Mouse (Mus musculus): ENCODE measurements around the gene Pcsk6. TPM values are rescaled to one million over a fixed set of nuclear protein-coding genes. Genes with fewer than 3 reads are reported as not detected.

Pcsk6 gene
- polyA plus RNA-seq, 1 experiment: 52.0 TPM

DNA sequence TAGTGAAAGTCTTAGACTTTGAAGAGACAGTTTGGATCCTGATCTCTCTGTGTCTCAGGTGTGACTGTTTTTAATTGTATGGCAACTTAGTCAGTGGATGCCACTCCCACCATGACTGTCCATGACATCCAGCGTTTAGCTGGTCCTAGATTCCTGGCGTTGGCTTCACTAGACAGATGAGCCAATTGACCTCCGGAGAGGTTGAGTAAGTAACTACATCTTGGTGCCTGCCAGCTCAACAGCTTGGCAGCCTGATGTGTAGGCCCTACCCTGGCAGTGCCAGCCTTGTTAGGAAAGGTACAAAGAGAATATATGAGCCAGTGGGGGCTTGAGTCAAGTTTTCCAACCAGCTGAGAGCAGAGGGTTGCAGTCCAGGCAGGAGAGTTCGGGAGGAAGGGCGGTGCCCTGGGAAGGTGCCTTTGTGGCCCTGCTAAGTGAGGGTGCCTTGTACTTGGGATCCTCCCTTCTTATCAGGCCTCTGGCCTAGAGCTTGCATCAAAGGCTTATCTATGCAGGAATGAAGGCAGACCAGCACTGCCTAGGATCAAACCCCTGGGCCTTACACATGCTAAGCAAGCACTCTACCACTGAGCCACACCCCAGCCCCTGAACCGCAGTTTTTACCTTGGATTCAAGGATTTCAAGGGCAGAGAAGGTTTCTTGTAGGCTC is 11.8 kb downstream of the Pcsk6 start:
- no peak overlapping the region for H3K27ac ChIP-seq (ENCODE audit: insufficient read depth, low read length)
- no peaks in the 10 kb centered on the region for H3K27me3 ChIP-seq (ENCODE audit: control insufficient read depth, insufficient read depth, low read length)
- no peak for TF ChIP-seq POLR2A (IDR thresholded peaks at IDR 0.05; ENCODE audit: borderline replicate concordance, insufficient read depth, low read length)
- no peak for TF ChIP-seq CTCF (IDR thresholded peaks at IDR 0.05; ENCODE audit: borderline replicate concordance, insufficient read depth, low read depth, low read length)
- no peak for DNase-seq
- WGBS: 67% methylated on average over 6 of the region's 6 CpGs
- H3K4me3 ChIP-seq (replicated peaks; ENCODE audit: insufficient read depth, low read depth, low read length): no peak overlapping the region
- no peaks in the 10 kb centered on the region; the same call in 1 of the 2 replicates for H3K4me1 ChIP-seq (ENCODE audit: control insufficient read depth, insufficient read depth, low read length)

DNA sequence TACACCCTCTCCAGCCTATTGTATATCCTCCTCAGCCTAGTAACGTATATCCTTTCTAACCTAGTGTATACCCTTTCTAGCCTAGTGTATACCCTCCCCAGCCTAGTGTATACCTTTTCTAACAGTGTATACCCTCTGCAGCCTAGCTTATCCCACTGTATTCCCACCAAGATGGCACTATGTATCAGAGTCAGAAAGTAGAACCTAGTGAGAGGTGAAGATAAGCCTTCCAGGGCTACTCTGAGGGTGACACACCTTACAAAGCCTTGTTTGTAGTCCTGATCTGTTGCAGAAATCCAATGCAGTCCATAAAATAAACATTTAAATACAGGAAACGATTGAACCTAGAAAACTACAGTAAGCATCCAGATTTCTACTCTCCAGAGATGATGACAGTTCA is 12.4 kb downstream of the Pcsk6 start:
- Histone ChIP-seq H3K27me3 (ENCODE audit: control insufficient read depth, insufficient read depth, low read length) (no peaks in the 10 kb centered on the region), H3K27ac (ENCODE audit: insufficient read depth, low read length) (no peak overlapping the region), H3K4me1 (ENCODE audit: control insufficient read depth, insufficient read depth, low read length) (no peaks in the 10 kb centered on the region; the same call in 1 of the 2 replicates), H3K4me3 (replicated peaks; ENCODE audit: insufficient read depth, low read depth, low read length) (no peak overlapping the region)
- WGBS: 92% methylated on average over 2 of the region's 2 CpGs
- no peak for TF ChIP-seq POLR2A (IDR thresholded peaks at IDR 0.05; ENCODE audit: borderline replicate concordance, insufficient read depth, low read length)
- no peak for TF ChIP-seq CTCF (IDR thresholded peaks at IDR 0.05; ENCODE audit: borderline replicate concordance, insufficient read depth, low read depth, low read length)
- DNase-seq: no peak

DNA sequence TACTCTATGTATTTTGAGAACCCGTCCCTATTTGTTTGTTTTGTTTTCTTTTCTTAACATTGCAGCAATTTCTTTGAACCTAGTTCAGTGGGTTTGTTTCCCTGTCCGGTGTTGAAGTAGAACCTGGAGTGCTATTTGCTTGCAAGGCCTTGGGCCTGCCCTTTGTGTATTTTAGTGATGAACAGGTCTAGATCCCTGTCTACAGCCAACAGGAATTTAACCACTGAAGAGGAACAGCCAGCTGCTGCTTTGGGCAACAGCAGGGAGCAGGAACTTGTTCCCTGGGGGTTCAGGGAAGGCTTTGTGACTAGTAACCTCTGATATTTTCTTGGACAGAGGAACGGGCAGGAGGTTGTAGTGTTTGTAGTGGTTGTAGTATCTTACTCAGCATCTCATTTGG is 15.1 kb downstream of the Pcsk6 start:
- no peak for DNase-seq
- Histone ChIP-seq H3K27ac (ENCODE audit: insufficient read depth, low read length) (no peak overlapping the region), H3K4me3 (replicated peaks; ENCODE audit: insufficient read depth, low read depth, low read length) (no peak overlapping the region), H3K27me3 (ENCODE audit: control insufficient read depth, insufficient read depth, low read length) (no peaks in the 10 kb centered on the region; the same call in 1 of the 2 replicates), H3K4me1 (ENCODE audit: control insufficient read depth, insufficient read depth, low read length) (no peaks in the 10 kb centered on the region)
- 75% methylated on average over 3 of the region's 3 CpGs for WGBS
- no peak for TF ChIP-seq POLR2A (IDR thresholded peaks at IDR 0.05; ENCODE audit: borderline replicate concordance, insufficient read depth, low read length)
- no peak for TF ChIP-seq CTCF (IDR thresholded peaks at IDR 0.05; ENCODE audit: borderline replicate concordance, insufficient read depth, low read depth, low read length)

DNA sequence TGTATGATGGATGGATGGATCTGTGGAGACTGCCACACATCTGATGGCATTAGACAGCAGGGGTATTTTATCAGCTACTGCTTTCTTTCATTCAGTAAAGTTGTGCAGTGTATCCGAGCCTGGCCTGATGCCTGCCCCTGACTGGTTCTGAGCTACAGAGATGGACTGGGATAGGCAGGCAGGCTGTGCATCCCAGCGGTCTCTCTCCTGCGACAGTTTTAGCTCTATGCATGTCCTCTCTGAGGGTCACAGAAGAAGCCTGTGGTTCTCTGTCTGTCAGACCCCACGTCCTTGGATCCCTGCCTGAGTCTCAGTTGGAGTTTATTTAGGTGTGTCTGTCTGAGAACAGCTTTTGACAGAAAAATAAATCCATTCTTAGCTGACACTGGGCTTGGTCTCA is 16.7 kb downstream of the Pcsk6 start:
- H3K27me3 ChIP-seq (ENCODE audit: control insufficient read depth, insufficient read depth, low read length): no peaks in the 10 kb centered on the region; the same call in 1 of the 2 replicates
- 13% methylated on average over 4 of the region's 4 CpGs for WGBS
- TF ChIP-seq POLR2A (IDR thresholded peaks at IDR 0.05; ENCODE audit: borderline replicate concordance, insufficient read depth, low read length) (no peak), CTCF (IDR thresholded peaks at IDR 0.05; ENCODE audit: borderline replicate concordance, insufficient read depth, low read depth, low read length) (no peak)

DNA sequence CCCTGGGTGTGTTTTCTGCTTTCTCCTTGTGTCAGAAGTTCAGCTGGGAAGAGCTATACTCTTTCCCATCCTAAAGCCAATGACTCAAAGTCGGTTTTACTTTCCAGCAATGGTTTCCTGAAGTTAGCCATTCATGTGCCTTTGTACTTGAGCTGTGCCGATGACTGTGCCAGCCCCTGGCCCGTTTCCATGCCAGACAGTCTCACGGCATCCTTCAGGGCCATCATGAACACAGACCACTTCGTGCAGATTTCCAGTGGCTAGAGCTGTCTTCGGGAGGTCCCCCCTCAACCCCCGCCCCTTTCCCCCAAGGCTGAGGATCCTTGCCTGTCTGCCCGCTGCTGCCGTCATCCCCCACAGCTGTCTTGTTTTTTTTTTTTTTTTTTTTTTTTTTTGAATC is 17.8 kb downstream of the Pcsk6 start:
- H3K4me1 ChIP-seq (ENCODE audit: control insufficient read depth, insufficient read depth, low read length): no peaks in the 10 kb centered on the region
- no peaks in the 10 kb centered on the region; the same call in 1 of the 2 replicates for H3K27me3 ChIP-seq (ENCODE audit: control insufficient read depth, insufficient read depth, low read length)
- 9% methylated on average over 9 of the region's 9 CpGs for WGBS
- no peak for DNase-seq
- TF ChIP-seq POLR2A (IDR thresholded peaks at IDR 0.05; ENCODE audit: borderline replicate concordance, insufficient read depth, low read length) (no peak), CTCF (IDR thresholded peaks at IDR 0.05; ENCODE audit: borderline replicate concordance, insufficient read depth, low read depth, low read length) (no peak)
- no peak overlapping the region for H3K4me3 ChIP-seq (replicated peaks; ENCODE audit: insufficient read depth, low read depth, low read length)
- no peak overlapping the region for H3K27ac ChIP-seq (ENCODE audit: insufficient read depth, low read length)

More for the DNA sequence above, 16.7 kb downstream of the Pcsk6 start:
- H3K4me3 ChIP-seq (replicated peaks; ENCODE audit: insufficient read depth, low read depth, low read length): no peak overlapping the region
- DNase-seq: no peak
- no peaks in the 10 kb centered on the region for H3K4me1 ChIP-seq (ENCODE audit: control insufficient read depth, insufficient read depth, low read length)
- no peak overlapping the region for H3K27ac ChIP-seq (ENCODE audit: insufficient read depth, low read length)

DNA sequence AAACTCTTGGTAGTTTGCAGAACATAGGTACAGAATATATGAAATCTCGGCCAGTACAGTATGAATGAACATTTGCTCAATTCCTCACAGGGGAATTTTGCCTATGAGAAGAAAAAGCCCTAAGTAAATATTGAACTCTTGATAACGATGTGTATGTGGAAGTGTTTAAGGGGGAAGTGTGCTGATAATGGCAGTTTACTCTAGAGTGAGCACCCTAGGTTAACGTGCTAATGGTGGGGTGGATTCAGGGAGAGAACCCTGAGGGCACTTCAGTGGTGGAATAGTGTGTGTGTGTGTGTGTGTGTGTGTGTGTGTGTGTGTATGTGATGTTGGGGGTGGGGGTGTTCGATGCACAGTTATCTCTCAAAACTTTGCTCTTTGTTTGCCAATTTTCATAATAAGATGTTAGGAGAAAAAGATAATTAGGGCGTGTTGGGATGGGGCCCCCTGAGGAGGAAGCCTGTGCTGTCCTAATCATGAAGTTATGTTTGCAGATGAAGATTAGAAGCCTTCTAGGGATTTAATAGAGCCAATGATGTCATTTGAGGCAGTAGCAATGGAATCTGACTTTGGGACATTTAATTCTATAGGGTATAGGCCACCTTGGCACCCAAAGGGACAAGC is 19.2 kb downstream of the Pcsk6 start:
- no peaks in the 10 kb centered on the region; the same call in 1 of the 2 replicates for H3K27me3 ChIP-seq (ENCODE audit: control insufficient read depth, insufficient read depth, low read length)
- DNase-seq: no peak
- H3K4me3 ChIP-seq (replicated peaks; ENCODE audit: insufficient read depth, low read depth, low read length): no peak overlapping the region
- no peaks in the 10 kb centered on the region for H3K4me1 ChIP-seq (ENCODE audit: control insufficient read depth, insufficient read depth, low read length)
- TF ChIP-seq POLR2A (IDR thresholded peaks at IDR 0.05; ENCODE audit: borderline replicate concordance, insufficient read depth, low read length) (no peak), CTCF (IDR thresholded peaks at IDR 0.05; ENCODE audit: borderline replicate concordance, insufficient read depth, low read depth, low read length) (no peak)
- 83% methylated on average over 5 of the region's 5 CpGs for WGBS
- H3K27ac ChIP-seq (ENCODE audit: insufficient read depth, low read length): no peak overlapping the region

DNA sequence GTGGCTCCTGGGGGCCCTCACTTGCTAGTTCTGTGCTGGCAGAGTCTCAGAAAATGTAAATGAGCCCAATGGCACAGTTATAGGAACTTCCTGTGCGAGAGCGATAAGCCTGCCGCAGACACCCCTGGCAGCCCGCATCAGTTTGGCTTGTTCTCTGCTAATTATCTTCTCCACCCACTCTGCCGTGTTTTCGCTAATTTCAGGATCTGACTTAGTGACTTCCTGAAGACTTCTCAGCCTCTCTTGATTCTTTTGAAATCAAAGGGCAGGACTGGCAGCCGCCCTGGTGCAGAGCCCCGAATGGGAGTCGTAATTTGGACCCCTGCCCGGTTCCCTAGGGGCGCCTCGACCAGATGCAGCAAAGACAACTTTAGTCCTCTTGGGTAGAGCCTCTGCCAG is 19.8 kb downstream of the Pcsk6 start:
- H3K4me1 ChIP-seq (ENCODE audit: control insufficient read depth, insufficient read depth, low read length): no peaks in the 10 kb centered on the region
- H3K4me3 ChIP-seq (replicated peaks; ENCODE audit: insufficient read depth, low read depth, low read length): no peak overlapping the region
- TF ChIP-seq CTCF (IDR thresholded peaks at IDR 0.05; ENCODE audit: borderline replicate concordance, insufficient read depth, low read depth, low read length) (no peak), POLR2A (IDR thresholded peaks at IDR 0.05; ENCODE audit: borderline replicate concordance, insufficient read depth, low read length) (no peak)
- 12% methylated on average over 12 of the region's 12 CpGs for WGBS
- DNase-seq: no peak
- H3K27me3 ChIP-seq (ENCODE audit: control insufficient read depth, insufficient read depth, low read length): no peaks in the 10 kb centered on the region; the same call in 1 of the 2 replicates
- H3K27ac ChIP-seq (ENCODE audit: insufficient read depth, low read length): no peak overlapping the region

DNA sequence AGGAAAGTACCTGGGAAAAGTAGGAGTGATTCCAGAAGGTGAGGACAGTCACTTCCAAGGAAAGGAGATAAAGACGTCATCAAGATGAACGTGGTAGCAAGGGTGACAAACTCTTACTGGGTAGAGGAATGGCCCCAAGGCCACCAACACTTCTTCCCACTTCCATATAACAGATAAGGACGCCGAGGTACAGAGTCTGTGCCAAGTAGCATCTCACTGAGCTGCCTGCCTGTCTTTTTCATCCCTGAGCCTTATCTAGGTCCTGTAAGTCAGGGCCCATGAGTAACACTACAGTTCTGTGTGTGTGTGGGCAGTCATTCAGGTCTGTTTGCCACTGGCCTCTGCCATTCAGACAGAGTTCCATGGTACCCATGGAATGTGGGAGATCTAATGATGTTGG is 23.4 kb downstream of the Pcsk6 start:
- H3K4me1 ChIP-seq (ENCODE audit: control insufficient read depth, insufficient read depth, low read length): no peaks in the 10 kb centered on the region
- 68% methylated on average over 4 of the region's 4 CpGs for WGBS
- no peak overlapping the region for H3K27ac ChIP-seq (ENCODE audit: insufficient read depth, low read length)
- TF ChIP-seq POLR2A (IDR thresholded peaks at IDR 0.05; ENCODE audit: borderline replicate concordance, insufficient read depth, low read length): no peak
- no peak for TF ChIP-seq CTCF (IDR thresholded peaks at IDR 0.05; ENCODE audit: borderline replicate concordance, insufficient read depth, low read depth, low read length)
- no peaks in the 10 kb centered on the region; the same call in 1 of the 2 replicates for H3K27me3 ChIP-seq (ENCODE audit: control insufficient read depth, insufficient read depth, low read length)
- DNase-seq: no peak
- no peak overlapping the region for H3K4me3 ChIP-seq (replicated peaks; ENCODE audit: insufficient read depth, low read depth, low read length)

All from cerebellum, adult 2 months (tissue).